Mouse (Mus musculus) liver, adult 2 months (tissue): ENCODE measurements around the gene Ggact.

ENCODE experiments used
- CTCF ChIP-seq: fragments of 200-500 bp; IDR thresholded peaks from 2 replicates; pipeline ENCODE4 v1.5.1; 2011; ENCODE audit warnings: low read depth, low read length, control low read depth
- POLR2A ChIP-seq: fragments of 200-500 bp; IDR thresholded peaks from 2 replicates; pipeline ENCODE4 v1.6.1; 2011; ENCODE audit warnings: low read length, control low read depth; ENCODE audit not compliant: insufficient read depth; ENCODE audit errors: extremely low read depth

DNA sequence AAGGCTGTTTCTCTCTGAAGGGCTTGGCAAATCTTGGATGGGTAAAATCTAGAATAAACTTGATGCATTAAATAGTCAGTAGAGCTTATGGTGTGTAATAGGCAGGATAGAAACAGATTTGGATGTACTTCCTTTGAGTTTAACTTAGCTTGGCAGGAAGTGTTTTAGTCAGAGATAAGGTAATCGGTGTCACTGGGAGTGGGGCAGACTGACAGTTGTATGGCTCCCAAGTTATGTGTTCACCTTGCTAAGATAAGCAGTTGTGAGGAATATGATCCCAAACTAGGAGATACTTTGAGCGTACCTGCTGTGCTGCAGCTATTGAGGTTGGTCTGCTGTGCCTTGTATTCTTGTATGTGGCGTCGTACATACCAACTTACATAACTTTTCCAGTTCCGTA is 147.1 kb downstream of the Ggact start:
- TF ChIP-seq POLR2A (no peak), CTCF (no peak)
